Mouse (Mus musculus): ENCODE results near the gene Ralgds. TPM values are rescaled to one million over a fixed set of nuclear protein-coding genes. Genes with fewer than 3 reads are reported as not detected.

Ralgds gene
- polyA plus RNA-seq (2014; fragmentation: Illumina TruSeq; extraction: RNeasy Lipid Tissue Mini Kit (QIAGEN cat#74804); ENCODE audit: low read depth, low replicate concordance) = 60.8 TPM

GRCm38 (mm10) chr2:28512798-28513401 is at the start of gene Ralgds:
TSS of gene Ralgds (plus strand) at chr2:28513125.

GRCm38 (mm10) chr2:28465836-28466518 is 46.9 kb upstream of the Ralgds start, which contains the start of gene 1700007K13Rik:
TSS of gene 1700007K13Rik (minus strand) at chr2:28466332.

DNA sequence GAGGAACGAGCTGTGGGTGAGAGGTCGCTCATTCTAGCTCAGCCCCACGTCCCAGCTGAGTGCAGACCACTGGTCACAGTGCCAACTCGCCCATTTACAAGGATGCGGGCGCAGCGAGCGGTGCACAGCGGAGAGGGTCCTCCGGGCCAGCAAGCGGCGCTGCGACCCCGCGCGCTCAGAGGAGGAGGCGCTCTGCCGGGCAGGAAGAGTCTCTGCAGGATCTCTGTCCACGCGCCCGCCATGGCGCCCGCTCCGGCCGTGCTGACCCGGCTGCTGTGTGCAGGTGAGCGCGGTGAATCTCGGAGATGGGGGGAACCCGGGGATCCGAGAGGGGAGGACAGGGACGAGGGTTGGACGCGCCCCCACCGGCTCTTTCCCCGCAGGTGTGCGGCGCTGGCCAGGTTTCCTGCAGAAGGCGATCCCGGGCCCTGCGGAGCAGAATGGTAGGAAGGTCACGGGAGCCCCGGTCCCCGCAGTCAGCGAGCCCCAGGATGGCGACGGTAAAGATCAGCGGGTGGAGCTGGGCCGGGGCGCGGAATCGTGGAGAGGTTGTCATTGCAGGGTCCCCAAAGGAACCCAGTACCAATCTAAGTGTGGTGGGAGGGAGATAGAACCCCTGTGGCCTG is 45.0 kb upstream of the Ralgds start, which contains the start of gene Mrps2:
Gene Mrps2 (plus strand): TSS at position 207 of the 626 bp plus-strand sequence.

DNA sequence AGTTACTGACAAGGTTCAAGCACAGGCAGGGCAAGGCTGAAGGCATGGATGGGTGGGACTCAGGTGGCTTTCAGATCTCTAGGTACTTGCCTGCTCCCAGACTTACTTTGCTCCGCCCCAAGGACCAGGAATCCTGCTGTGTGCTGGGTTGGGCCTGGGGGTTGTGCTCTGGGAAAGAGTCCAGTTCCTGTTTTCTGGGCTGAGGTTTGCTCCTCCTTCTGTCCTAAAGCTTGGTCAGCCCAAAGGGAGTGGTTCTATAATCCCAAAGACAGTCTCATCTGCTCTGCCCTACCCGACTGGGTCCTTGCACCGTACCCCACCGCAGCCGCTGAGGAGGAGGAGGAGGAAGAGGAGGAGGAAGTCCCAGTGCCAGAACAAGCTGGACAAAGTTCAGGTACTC is 16.3 kb upstream of the Ralgds start, which contains the start of gene Gbgt1:
Gene Gbgt1 (plus strand): TSS at position 221 of the 400 bp plus-strand sequence.

GRCm38 (mm10) chr2:28505795-28506194 is 7.1 kb upstream of the Ralgds start, which contains the start of gene Gm10134:
TSS of gene Gm10134 (plus strand) at chr2:28506095.

GRCm38 (mm10) chr2:28563303-28563702 is 50.4 kb downstream of the Ralgds start, which contains the start of gene Cel:
TSS of gene Cel (minus strand) at chr2:28563403.

DNA sequence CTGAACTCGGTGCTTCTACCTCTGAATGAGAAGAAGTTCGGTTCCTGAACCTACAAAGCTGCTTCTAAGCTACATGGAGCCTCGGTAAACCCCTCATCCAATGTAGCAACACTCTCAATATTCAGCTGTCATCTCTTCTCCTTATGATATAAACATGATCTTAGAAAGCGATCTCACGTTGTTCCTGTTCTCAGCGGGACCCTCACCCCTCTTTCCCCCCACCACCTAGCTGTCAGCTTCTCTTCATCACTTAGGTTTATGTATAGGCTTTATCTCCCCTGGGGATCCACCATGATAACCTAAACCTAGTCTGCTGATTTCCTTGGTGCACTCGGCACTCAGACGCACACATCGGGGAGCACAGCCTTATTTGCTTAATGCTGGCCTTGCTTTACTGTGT is 70.7 kb downstream of the Ralgds start, which contains the start of gene Gtf3c5:
Gene Gtf3c5 (minus strand): TSS at position 101 of the 400 bp plus-strand sequence.

Other genes starting within 250 kb of the Ralgds start
- 3.7 TPM for gene Ppp1r26, start 66.3 kb upstream of the Ralgds start, polyA plus RNA-seq (2014; fragmentation: Illumina TruSeq; extraction: RNeasy Lipid Tissue Mini Kit (QIAGEN cat#74804); ENCODE audit: low read depth, low replicate concordance)
- 91.9 TPM for gene 1700007K13Rik, start 46.8 kb upstream of the Ralgds start, polyA plus RNA-seq (2014; fragmentation: Illumina TruSeq; extraction: RNeasy Lipid Tissue Mini Kit (QIAGEN cat#74804); ENCODE audit: low read depth, low replicate concordance)
- gene Mrps2, start 45.1 kb upstream of the Ralgds start, polyA plus RNA-seq (2014; fragmentation: Illumina TruSeq; extraction: RNeasy Lipid Tissue Mini Kit (QIAGEN cat#74804); ENCODE audit: low read depth, low replicate concordance) = 25.5 TPM
- gene Gbgt1, start 16.2 kb upstream of the Ralgds start, polyA plus RNA-seq (2014; fragmentation: Illumina TruSeq; extraction: RNeasy Lipid Tissue Mini Kit (QIAGEN cat#74804); ENCODE audit: low read depth, low replicate concordance) = not detected
- gene Gm10134, start 7.0 kb upstream of the Ralgds start, polyA plus RNA-seq (2014; fragmentation: Illumina TruSeq; extraction: RNeasy Lipid Tissue Mini Kit (QIAGEN cat#74804); ENCODE audit: low read depth, low replicate concordance) = not detected
- not detected for gene Cel, start 50.3 kb downstream of the Ralgds start, polyA plus RNA-seq (2014; fragmentation: Illumina TruSeq; extraction: RNeasy Lipid Tissue Mini Kit (QIAGEN cat#74804); ENCODE audit: low read depth, low replicate concordance)
- gene Gtf3c5, start 70.6 kb downstream of the Ralgds start, polyA plus RNA-seq (2014; fragmentation: Illumina TruSeq; extraction: RNeasy Lipid Tissue Mini Kit (QIAGEN cat#74804); ENCODE audit: low read depth, low replicate concordance) = 3.6 TPM
- not detected for gene Gfi1b, start 108.9 kb downstream of the Ralgds start, polyA plus RNA-seq (2014; fragmentation: Illumina TruSeq; extraction: RNeasy Lipid Tissue Mini Kit (QIAGEN cat#74804); ENCODE audit: low read depth, low replicate concordance)
- gene Tsc1, start 128.1 kb downstream of the Ralgds start, polyA plus RNA-seq (2014; fragmentation: Illumina TruSeq; extraction: RNeasy Lipid Tissue Mini Kit (QIAGEN cat#74804); ENCODE audit: low read depth, low replicate concordance) = 10.6 TPM
- 23.7 TPM for gene Spaca9, start 186.6 kb downstream of the Ralgds start, polyA plus RNA-seq (2014; fragmentation: Illumina TruSeq; extraction: RNeasy Lipid Tissue Mini Kit (QIAGEN cat#74804); ENCODE audit: low read depth, low replicate concordance)
- gene Ak8, start 187.0 kb downstream of the Ralgds start, polyA plus RNA-seq (2014; fragmentation: Illumina TruSeq; extraction: RNeasy Lipid Tissue Mini Kit (QIAGEN cat#74804); ENCODE audit: low read depth, low replicate concordance) = 60.9 TPM

Measured in testis, adult 10 weeks (tissue).